Mouse (Mus musculus) hindbrain, embryonic 12.5 days (tissue): ENCODE results near the gene Srgap3. TPM values are rescaled to one million over a fixed set of nuclear protein-coding genes. Genes with fewer than 3 reads are reported as not detected.
A peak's percentile ranks its signal among the peaks of the same experiment; 100 is the strongest.
"Not testable (repeated sequence)": the region's sequence is repeated elsewhere in the genome, so short reads cannot be mapped to it uniquely, and the experiment has no call there.

ENCODE experiments used
- ATAC-seq: fragments of 200-750 bp; cut with Nextera tagmentation; 2 replicates; pipeline ENCODE4 v1.8.0; 2017; ENCODE audit warnings: moderate TSS enrichment; ENCODE audit not compliant: low FRiP score
- H3K27ac ChIP-seq: fragments of 300-500 bp; sonication (generic); 2 replicates; pipeline ENCODE4 v1.5.1; 2016; ENCODE audit warnings: mild to moderate bottlenecking
- H3K27me3 ChIP-seq: fragments of 300-500 bp; sonication (generic); 2 replicates; pipeline ENCODE4 v1.6.1; 2016; ENCODE audit warnings: mild to moderate bottlenecking
- H3K36me3 ChIP-seq: fragments of 300-500 bp; sonication (generic); 2 replicates; pipeline ENCODE4 v1.6.1; 2016; ENCODE audit warnings: mild to moderate bottlenecking
- H3K4me1 ChIP-seq: fragments of 300-500 bp; sonication (generic); 2 replicates; pipeline ENCODE4 v1.6.1; 2016
- H3K4me2 ChIP-seq: fragments of 300-500 bp; sonication (generic); replicated peaks from 2 replicates; pipeline ENCODE4 v1.6.1; 2016; ENCODE audit warnings: mild to moderate bottlenecking
- H3K4me3 ChIP-seq: fragments of 300-500 bp; sonication (generic); 2 replicates; pipeline ENCODE4 v1.5.1; 2016; ENCODE audit warnings: mild to moderate bottlenecking
- H3K9ac ChIP-seq: fragments of 300-500 bp; sonication (generic); 2 replicates; pipeline ENCODE4 v1.6.1; 2016; ENCODE audit warnings: mild to moderate bottlenecking, moderate library complexity
- H3K9me3 ChIP-seq: fragments of 300-500 bp; sonication (generic); replicated peaks from 2 replicates; pipeline ENCODE4 v1.6.1; 2016; ENCODE audit warnings: mild to moderate bottlenecking
- WGBS: fragments of 180-500 bp; shearing (Covaris S2); methylation state at CpG from one replicate; pipeline ENCODE4 v1.1.7; 2016; 5-methylcytosine and 5-hydroxymethylcytosine counted together
- polyA plus RNA-seq: library from polyadenylated mRNA; unstranded; fragments of >200 nt; fragmentation: Nextera tagmentation; extraction: Ambion mirVana; gene quantifications from 2 replicates; pipeline ENCODE4 v1.2.1, GENCODE M21; 2016

Srgap3 gene
- polyA plus RNA-seq, 1 experiment from 2014 or later, result 44.8 TPM

DNA sequence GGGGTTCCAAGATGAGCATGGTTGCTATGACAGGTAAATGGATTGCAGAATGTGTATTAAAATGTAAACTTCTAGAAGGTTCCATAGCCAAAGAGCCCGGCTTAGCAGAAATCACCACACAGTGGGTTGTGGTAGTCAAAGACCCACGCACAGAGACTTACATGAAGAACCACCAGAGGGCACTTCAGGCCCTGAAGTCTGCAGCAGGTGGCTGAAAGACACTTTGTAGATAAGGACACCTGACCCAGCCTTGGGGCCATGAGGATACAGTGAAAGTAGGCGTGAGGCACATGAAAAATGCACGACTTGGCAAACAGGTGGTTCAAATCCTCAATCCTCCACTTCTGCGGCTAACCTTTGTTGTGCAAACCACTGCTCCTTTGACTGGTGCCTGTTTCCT, 229.9 kb downstream of the Srgap3 start:
- Histone ChIP-seq H3K9me3 (no peaks in the 10 kb centered on the region), H3K27ac (no peak overlapping the region), H3K9ac (no peak overlapping the region), H3K4me1 (0 out of 2 replicates have a peak, but pooled peaks cover 3% of the 10 kb centered on the region), H3K27me3 (no peaks in the 10 kb centered on the region), H3K4me2 (no peak overlapping the region), H3K36me3 (peaks cover 25% of the 10 kb centered on the region), H3K4me3 (no peak overlapping the region)
- ATAC-seq, result no peak
- WGBS, result 65% methylated on average over 5 of the region's 5 CpGs

DNA sequence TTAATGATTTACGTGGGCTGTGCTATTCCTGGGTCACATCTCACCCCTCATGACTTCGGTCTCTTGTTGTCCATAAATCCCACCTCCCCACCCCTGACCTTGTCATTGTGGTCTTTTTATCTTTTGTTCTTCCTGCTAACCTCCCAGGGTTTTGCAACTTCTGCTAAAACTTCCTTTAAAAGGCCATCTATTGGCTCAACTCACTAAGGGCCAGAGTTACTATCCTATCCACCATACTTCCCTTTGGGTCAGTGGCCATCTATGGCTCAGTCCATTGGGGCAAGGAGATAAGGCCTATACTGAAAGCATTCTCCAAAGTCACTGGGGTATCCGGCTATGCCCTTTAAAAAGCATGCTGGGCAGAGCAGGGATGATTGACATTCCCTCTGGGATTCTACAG, 233.1 kb downstream of the Srgap3 start:
- Histone ChIP-seq H3K27ac (no peak overlapping the region), H3K4me3 (no peak overlapping the region), H3K36me3 (0 out of 2 replicates have a peak, but pooled peaks cover 4% of the 10 kb centered on the region), H3K4me1 (no peaks in the 10 kb centered on the region), H3K9me3 (no peaks in the 10 kb centered on the region), H3K9ac (no peak overlapping the region), H3K4me2 (no peak overlapping the region), H3K27me3 (no peaks in the 10 kb centered on the region)
- 81% methylated on average over 3 of the region's 3 CpGs for WGBS
- no peak for ATAC-seq

DNA sequence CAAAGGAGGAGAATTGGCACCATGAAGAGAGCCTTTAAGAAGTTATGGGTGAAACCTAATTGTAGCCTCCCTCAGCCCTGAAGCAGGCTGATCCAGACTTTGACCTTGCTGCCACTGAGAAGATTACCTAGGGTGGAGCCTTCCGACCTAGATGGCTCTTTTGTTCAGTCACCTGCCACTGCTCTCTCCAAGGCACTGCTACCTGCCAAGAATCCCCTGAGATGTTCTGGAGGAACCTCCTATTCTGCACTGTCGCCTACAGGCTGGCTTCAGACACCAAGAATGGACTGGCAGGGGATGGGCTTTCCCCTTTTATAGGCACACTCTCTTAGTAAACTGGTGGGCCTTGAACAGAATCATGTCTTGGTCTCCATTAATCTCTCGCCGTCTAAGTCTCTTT, 244.8 kb downstream of the Srgap3 start:
- not testable (repeated sequence) for H3K4me3 ChIP-seq, H3K36me3 ChIP-seq, H3K4me1 ChIP-seq, H3K9me3 ChIP-seq, H3K4me2 ChIP-seq, H3K9ac ChIP-seq, ATAC-seq, H3K27me3 ChIP-seq, H3K27ac ChIP-seq
- 85% methylated on average over 4 of the region's 4 CpGs for WGBS

DNA sequence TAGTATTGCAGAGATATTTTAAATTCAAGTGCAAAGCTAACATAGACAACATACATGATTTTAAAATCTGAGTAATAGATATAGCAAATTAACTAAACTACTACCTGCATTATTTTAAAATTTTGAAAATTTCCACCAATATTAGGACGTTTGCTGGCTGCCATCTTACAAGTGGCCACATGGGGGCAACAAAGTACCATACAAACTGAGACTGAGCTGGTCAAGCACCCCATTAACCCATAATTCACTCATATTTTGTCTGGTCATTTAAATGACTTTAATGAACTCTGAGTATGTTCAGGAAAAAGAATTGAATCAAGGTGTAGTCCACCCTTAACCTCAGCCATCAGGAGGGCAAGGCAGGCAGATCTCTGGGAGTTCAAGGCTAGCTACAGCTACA, 246.7 kb downstream of the Srgap3 start:
- Histone ChIP-seq H3K9me3 (no peaks in the 10 kb centered on the region), H3K27ac (no peak overlapping the region), H3K4me1 (peaks cover 7% of the 10 kb centered on the region), H3K4me2 (no peak overlapping the region), H3K27me3 (0 out of 2 replicates have a peak, but pooled peaks cover 2% of the 10 kb centered on the region), H3K9ac (no peak overlapping the region), H3K36me3 (no peaks in the 10 kb centered on the region), H3K4me3 (no peak overlapping the region)
- WGBS, result 0% methylated on average over 1 of the region's 1 CpGs
- no peak for ATAC-seq

DNA sequence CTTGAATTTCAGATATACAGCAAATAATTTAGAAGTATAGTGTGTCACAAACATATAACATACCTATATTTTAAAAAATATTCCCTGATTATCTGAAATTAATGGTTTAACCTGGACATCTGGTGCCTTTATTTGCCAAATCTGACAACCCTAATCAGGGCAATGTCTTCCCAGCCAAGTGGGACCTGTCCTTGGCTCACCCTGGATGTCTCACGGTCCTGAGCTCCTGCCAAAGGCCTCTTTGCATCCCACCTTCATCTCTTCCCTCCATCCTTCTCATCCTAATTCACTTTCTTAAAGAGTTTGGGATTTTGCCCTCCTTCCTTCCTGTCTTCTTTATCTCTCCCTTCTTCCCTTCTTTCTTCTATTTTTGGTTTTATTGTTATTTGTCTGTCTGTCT, 248.0 kb downstream of the Srgap3 start:
- no peak for ATAC-seq
- H3K4me2 ChIP-seq, result no peak overlapping the region
- 63% methylated on average over 1 of the region's 1 CpGs for WGBS

DNA sequence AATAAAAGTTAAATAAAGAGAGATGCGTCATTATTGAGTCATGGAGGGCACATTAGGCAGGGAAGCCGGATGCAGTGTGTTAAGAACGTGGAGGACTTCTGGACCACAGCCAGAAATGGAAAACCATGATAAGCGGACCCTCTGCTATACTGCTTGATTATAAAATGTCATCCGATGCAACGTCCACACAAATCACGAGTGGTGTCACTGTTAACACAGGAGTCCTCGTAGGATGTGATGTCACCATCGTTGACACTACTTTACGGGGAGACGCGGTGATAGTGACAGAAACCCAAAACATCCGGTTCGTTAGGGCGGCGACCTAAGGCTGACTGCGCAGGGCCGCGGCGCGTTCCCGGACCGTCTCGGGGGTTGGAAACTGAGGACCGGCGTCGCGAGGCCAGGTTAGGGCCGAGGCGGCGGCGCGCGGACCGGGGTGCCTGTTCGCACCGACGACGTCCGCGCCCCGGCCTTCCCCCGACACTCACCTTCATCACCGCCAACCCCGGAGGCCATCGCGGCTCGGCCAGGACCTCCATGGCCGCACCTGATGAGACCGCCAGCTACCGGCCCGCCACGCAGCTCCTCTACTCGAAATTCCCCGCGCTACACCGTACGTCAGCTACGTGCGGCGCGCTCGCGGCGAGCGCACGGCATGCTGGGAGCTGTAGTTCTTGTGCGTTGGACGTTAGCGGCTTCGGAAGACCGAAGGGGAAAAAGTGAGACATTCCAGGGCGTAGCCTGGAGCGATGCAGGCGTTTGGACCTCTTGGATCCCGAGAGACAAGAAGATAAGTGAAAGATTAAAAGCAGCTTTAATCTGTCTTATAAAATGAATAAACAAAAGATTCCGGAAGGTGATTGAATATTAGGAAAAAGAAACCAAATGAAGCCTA, 250.8 kb downstream of the Srgap3 start, which contains the start of gene Rad18:
TSS of gene Rad18 (minus strand) at position 631 of the 895 bp plus-strand sequence.
- Histone ChIP-seq H3K27ac (no peak within 1 kb of the TSS; the same call in 1 of the 2 replicates), H3K9ac (peak within 1 kb of the TSS; percentile 62), H3K9me3 (no peaks in the 10 kb centered on the region), H3K4me3 (peak within 1 kb of the TSS; percentile 79), H3K4me2 (peak within 1 kb of the TSS; percentile 92), H3K4me1 (peaks cover 7% of the 10 kb centered on the region), H3K36me3 (no peaks in the 10 kb centered on the region; the same call in 1 of the 2 replicates), H3K27me3 (0 out of 2 replicates have a peak, but pooled peaks cover 2% of the 10 kb centered on the region)
- WGBS, result 2% methylated on average over 77 of the region's 77 CpGs
- peak; percentile 94 for ATAC-seq

More for the DNA sequence above, 248.0 kb downstream of the Srgap3 start:
- Histone ChIP-seq H3K4me1 (peaks cover 7% of the 10 kb centered on the region), H3K27ac (no peak overlapping the region), H3K9me3 (no peaks in the 10 kb centered on the region), H3K4me3 (no peak overlapping the region), H3K9ac (no peak overlapping the region), H3K36me3 (no peaks in the 10 kb centered on the region), H3K27me3 (0 out of 2 replicates have a peak, but pooled peaks cover 2% of the 10 kb centered on the region)

DNA sequence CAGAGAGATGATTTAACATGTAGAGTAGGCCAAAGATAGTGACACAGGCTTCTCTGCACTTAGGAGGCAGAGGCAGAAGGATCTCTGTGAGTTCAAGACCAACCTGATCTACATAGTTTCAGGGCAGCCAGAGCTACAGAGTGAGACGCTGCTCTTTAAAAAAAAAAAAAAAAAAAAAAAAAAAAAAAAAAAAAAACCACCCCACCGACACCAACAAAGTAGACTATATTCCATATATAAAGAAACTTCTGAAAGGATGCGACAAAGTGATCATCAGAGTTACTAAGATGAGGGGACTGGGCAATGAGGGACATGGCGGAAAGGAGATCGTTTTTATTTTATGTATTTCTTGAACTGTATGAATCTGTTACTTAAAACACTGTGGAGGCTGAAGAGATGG, 252.6 kb downstream of the Srgap3 start:
- H3K4me1 ChIP-seq, result peaks cover 7% of the 10 kb centered on the region
- WGBS, result 96% methylated on average over 5 of the region's 5 CpGs
- ATAC-seq, result no peak
- no peaks in the 10 kb centered on the region for H3K9me3 ChIP-seq
- no peaks in the 10 kb centered on the region; the same call in 1 of the 2 replicates for H3K36me3 ChIP-seq
- H3K9ac ChIP-seq, result no peak overlapping the region
- H3K4me3 ChIP-seq, result no peak overlapping the region
- H3K27me3 ChIP-seq, result 0 out of 2 replicates have a peak, but pooled peaks cover 2% of the 10 kb centered on the region
- no peak overlapping the region for H3K4me2 ChIP-seq
- no peak overlapping the region for H3K27ac ChIP-seq

DNA sequence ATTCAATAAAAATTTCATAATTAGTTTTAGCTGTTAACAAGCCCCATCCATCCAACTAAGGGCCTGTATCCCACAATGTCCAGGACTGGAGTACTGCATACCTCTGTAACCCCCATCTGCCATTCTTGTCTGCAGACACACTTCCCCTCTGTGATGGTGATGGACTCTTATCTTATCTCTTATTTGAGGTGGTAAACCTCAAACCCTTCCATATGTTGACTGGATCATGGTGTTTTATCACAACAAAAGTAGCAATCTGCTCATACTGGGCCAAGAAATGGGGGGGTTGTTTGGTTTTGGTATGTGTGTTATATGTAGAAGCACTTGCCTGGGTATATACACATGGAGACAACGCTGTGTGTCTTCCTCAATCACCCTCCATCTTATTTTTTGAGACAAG, 255.5 kb downstream of the Srgap3 start:
- no peak overlapping the region for H3K4me2 ChIP-seq
- 100% methylated on average over 1 of the region's 1 CpGs for whole genome bisulfite sequencing
- no peaks in the 10 kb centered on the region; the same call in 1 of the 2 replicates for H3K36me3 ChIP-seq
- no peak for ATAC-seq
- H3K9ac ChIP-seq, result no peak overlapping the region
- H3K4me3 ChIP-seq, result no peak overlapping the region
- H3K27ac ChIP-seq, result no peak overlapping the region
- no peaks in the 10 kb centered on the region for H3K27me3 ChIP-seq
- no peaks in the 10 kb centered on the region for H3K9me3 ChIP-seq
- H3K4me1 ChIP-seq, result peaks cover 7% of the 10 kb centered on the region

DNA sequence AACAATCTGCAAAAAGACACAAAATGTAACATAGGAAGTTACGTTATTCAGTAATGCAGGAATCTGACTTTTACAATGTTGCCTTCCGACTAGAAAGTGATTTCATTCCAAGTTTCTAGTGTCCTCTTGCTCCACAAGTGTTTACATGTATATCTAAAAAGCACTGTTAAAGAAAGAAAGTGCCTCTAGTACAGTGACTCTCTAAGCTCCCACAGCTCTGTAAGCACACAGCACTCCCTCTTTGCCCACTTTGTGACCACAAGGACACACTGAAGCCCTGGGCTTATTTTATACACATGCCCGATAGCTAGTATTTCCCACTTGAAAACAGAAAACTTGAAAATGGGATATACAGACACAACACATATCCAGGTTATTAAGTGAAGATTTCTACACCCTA, 259.0 kb downstream of the Srgap3 start:
- no peaks in the 10 kb centered on the region for H3K27me3 ChIP-seq
- no peaks in the 10 kb centered on the region for H3K9me3 ChIP-seq
- no peak for ATAC-seq
- H3K36me3 ChIP-seq, result no peaks in the 10 kb centered on the region; the same call in 1 of the 2 replicates
- H3K4me3 ChIP-seq, result no peak overlapping the region
- H3K27ac ChIP-seq, result no peak overlapping the region
- no peak overlapping the region for H3K4me2 ChIP-seq
- no peak overlapping the region for H3K9ac ChIP-seq
- WGBS, result 95% methylated on average over 3 of the region's 3 CpGs
- H3K4me1 ChIP-seq, result no peaks in the 10 kb centered on the region

DNA sequence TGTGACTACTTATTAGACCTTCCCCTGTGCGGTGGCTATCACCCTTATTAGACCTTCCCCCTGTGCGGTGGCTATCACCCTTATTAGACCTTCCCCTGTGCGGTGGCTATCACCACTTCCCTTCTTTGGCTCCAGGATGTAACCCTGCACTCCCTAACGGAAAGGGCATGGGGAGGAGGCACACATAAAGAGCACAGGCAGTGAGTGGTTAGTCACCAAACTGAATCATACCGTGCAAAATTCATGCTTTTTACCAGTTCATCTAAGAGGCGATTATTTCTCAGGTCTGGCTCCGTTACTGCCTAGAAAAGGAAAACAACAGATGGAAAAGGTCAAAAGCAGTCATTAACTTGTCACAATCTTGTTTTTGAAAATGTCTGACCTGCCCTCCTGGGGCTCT, 260.6 kb downstream of the Srgap3 start:
- H3K4me2 ChIP-seq, result no peak overlapping the region
- no peaks in the 10 kb centered on the region for H3K27me3 ChIP-seq
- no peak overlapping the region for H3K4me3 ChIP-seq
- 87% methylated on average over 7 of the region's 7 CpGs for WGBS
- no peaks in the 10 kb centered on the region for H3K4me1 ChIP-seq
- H3K27ac ChIP-seq, result no peak overlapping the region
- no peaks in the 10 kb centered on the region for H3K36me3 ChIP-seq
- no peak overlapping the region for H3K9ac ChIP-seq
- no peak for ATAC-seq
- no peaks in the 10 kb centered on the region for H3K9me3 ChIP-seq

DNA sequence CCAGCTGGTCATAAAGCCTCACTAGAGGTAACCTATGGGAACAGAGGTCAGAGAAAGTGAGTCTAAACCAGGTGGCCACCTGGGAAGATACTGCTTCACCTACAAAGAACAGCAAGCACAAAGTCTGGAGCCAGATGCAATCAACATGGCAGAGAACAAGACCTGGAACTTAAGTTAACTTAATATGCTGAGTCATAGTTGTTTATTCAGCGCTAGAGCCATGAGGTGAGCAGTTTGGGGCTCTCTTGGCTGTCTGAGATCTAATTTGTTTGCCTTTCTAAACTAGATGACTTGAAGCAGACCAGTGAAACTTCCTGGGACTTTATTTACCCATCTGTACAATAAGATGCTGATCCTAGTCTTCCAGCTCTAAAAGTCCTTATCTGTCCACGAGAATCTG, 263.0 kb downstream of the Srgap3 start:
- Histone ChIP-seq H3K4me1 (no peaks in the 10 kb centered on the region), H3K27me3 (no peaks in the 10 kb centered on the region), H3K9ac (no peak overlapping the region), H3K4me2 (no peak overlapping the region), H3K36me3 (0 out of 2 replicates have a peak, but pooled peaks cover 8% of the 10 kb centered on the region), H3K27ac (no peak overlapping the region), H3K4me3 (no peak overlapping the region), H3K9me3 (no peaks in the 10 kb centered on the region)
- WGBS, result 89% methylated on average over 2 of the region's 2 CpGs
- no peak for ATAC-seq
